Mouse (Mus musculus): ENCODE measurements around the gene Nanp. TPM values are rescaled to one million over a fixed set of nuclear protein-coding genes. Genes with fewer than 3 reads are reported as not detected.

The Nanp gene
- total and polyA plus RNA-seq, 3 experiments, result 15.6 to 33.0 (median 30.8) TPM

GRCm38 (mm10) chr2:151056637-151057036, 17.4 kb upstream of the Nanp start:
- Histone ChIP-seq H3K4me1 (ENCODE audit: control insufficient read depth in 1 of 2, insufficient read depth in 2 of 2) (no peaks in the 10 kb centered on the region), H3K27me3 (replicated peaks) (peaks cover 48% of the 10 kb centered on the region), H3K36me3 (replicated peaks in 1 of 2; ENCODE audit: control insufficient read depth in 1 of 2, insufficient read depth in 1 of 2, low read length in 1 of 2) (no peaks in the 10 kb centered on the region), H3K9ac (ENCODE audit: insufficient read depth, low read depth) (no peak overlapping the region), H3K4me2 (ENCODE audit: insufficient read depth, low read depth, poor library complexity, severe bottlenecking) (no peak overlapping the region), H3K79me2 (replicated peaks; ENCODE audit: control insufficient read depth, extremely low read depth, insufficient read depth, poor library complexity, severe bottlenecking) (no peaks in the 10 kb centered on the region), H3K27ac (ENCODE audit: insufficient read depth, low read depth) (no peak overlapping the region), H3K9me3 (replicated peaks; ENCODE audit: low read length) (no peaks in the 10 kb centered on the region), H3K4me3 (replicated peaks in 1 of 3; ENCODE audit: low read depth in 2 of 3, low read length in 2 of 3, poor library complexity in 1 of 3) (no peak overlapping the region)
- in situ Hi-C loops (cut with MboI; ENCODE audit: low pct_ligation_motif_present, low pct_unique_long_range_greater_than_20kb, low sequenced_read_pairs) (no loop called here), dilution Hi-C loops (cut with MboI; ENCODE audit: extremely low pct_ligation_motif_present, extremely low pct_unique_long_range_greater_than_20kb, low sequenced_read_pairs) (no loop called here)
- TF ChIP-seq GABPA (IDR thresholded peaks at IDR 0.05; ENCODE audit: insufficient replicate concordance, low read depth, low read length) (no peak), CTCF (conservative IDR thresholded peaks at IDR 0.05 in 1 of 2, IDR thresholded peaks at IDR 0.05 in 1 of 2; ENCODE audit: low read depth in 2 of 2, low read length in 2 of 2) (no peak), MYC (IDR thresholded peaks at IDR 0.05; ENCODE audit: low read depth, low read length) (no peak), POLR2AphosphoS2 (IDR thresholded peaks at IDR 0.05; ENCODE audit: low read depth, low read length) (no peak), IRF4 (IDR thresholded peaks at IDR 0.05; ENCODE audit: low read depth, low read length) (no peak), ELF1 (IDR thresholded peaks at IDR 0.05; ENCODE audit: low read depth, low read length) (no peak), MAFK (IDR thresholded peaks at IDR 0.05; ENCODE audit: insufficient replicate concordance, low read length) (no peak)
- DNase-seq (ENCODE audit: extremely low read depth), result no peak

GRCm38 (mm10) chr2:151040411-151040810, 1.2 kb upstream of the Nanp start:
- H3K4me1 ChIP-seq (ENCODE audit: control insufficient read depth in 1 of 2, insufficient read depth in 2 of 2), result peaks cover 5 to 20% of the 10 kb centered on the region in 2 experiments; a peak in 2 of 4 replicates
- H3K27ac ChIP-seq (ENCODE audit: insufficient read depth, low read depth), result no peak overlapping the region
- no peak overlapping the region for H3K9ac ChIP-seq (ENCODE audit: insufficient read depth, low read depth)
- H3K27me3 ChIP-seq (replicated peaks), result peaks cover 3% of the 10 kb centered on the region
- in situ Hi-C loops (cut with MboI; ENCODE audit: low pct_ligation_motif_present, low pct_unique_long_range_greater_than_20kb, low sequenced_read_pairs), result no loop called here
- no peaks in the 10 kb centered on the region for H3K9me3 ChIP-seq (replicated peaks; ENCODE audit: low read length)
- H3K79me2 ChIP-seq (replicated peaks; ENCODE audit: control insufficient read depth, extremely low read depth, insufficient read depth, poor library complexity, severe bottlenecking), result peaks cover 21% of the 10 kb centered on the region
- H3K4me3 ChIP-seq (replicated peaks in 1 of 3; ENCODE audit: low read depth in 2 of 3, low read length in 2 of 3, poor library complexity in 1 of 3), result no peak overlapping the region
- peaks cover 0 to 2% of the 10 kb centered on the region in 2 experiments for H3K36me3 ChIP-seq (replicated peaks in 1 of 2; ENCODE audit: control insufficient read depth in 1 of 2, insufficient read depth in 1 of 2, low read length in 1 of 2)
- 0 out of 2 replicates have a peak overlapping the region, but pooled peaks have one; percentile 1 for H3K4me2 ChIP-seq (ENCODE audit: insufficient read depth, low read depth, poor library complexity, severe bottlenecking)
- DNase-seq (ENCODE audit: extremely low read depth), result no peak
- no peak for TF ChIP-seq NELFE (IDR thresholded peaks at IDR 0.05; ENCODE audit: low read depth, low read length)
- TF ChIP-seq JUN (IDR thresholded peaks at IDR 0.05; ENCODE audit: insufficient read depth, low read depth, low read length), result no peak
- TF ChIP-seq USF2 (conservative IDR thresholded peaks at IDR 0.05; ENCODE audit: low read depth, low read length), result no peak
- TF ChIP-seq E2F4 (IDR thresholded peaks at IDR 0.05; ENCODE audit: insufficient replicate concordance, low read depth, low read length), result no peak
- no peak for TF ChIP-seq USF1 (IDR thresholded peaks at IDR 0.05; ENCODE audit: low read depth, low read length)
- no peak for TF ChIP-seq TBP (conservative IDR thresholded peaks at IDR 0.05; ENCODE audit: low read depth, low read length)
- no peak for TF ChIP-seq MYC (IDR thresholded peaks at IDR 0.05; ENCODE audit: low read depth, low read length)
- no peak for TF ChIP-seq ZMIZ1 (IDR thresholded peaks at IDR 0.05; ENCODE audit: low read depth, low read length)
- TF ChIP-seq UBTF (IDR thresholded peaks at IDR 0.05; ENCODE audit: low read depth, low read length), result no peak
- no peak for TF ChIP-seq POLR2A (IDR thresholded peaks at IDR 0.05; ENCODE audit: low read depth, low read length)
- no peak for TF ChIP-seq HCFC1 (IDR thresholded peaks at IDR 0.05; ENCODE audit: low read depth, low read length)
- no peak for TF ChIP-seq GABPA (IDR thresholded peaks at IDR 0.05; ENCODE audit: insufficient replicate concordance, low read depth, low read length)
- TF ChIP-seq JUND (conservative IDR thresholded peaks at IDR 0.05; ENCODE audit: low read depth, low read length), result no peak
- no peak for TF ChIP-seq POLR2AphosphoS2 (IDR thresholded peaks at IDR 0.05; ENCODE audit: low read depth, low read length)
- TF ChIP-seq TCF12 (IDR thresholded peaks at IDR 0.05; ENCODE audit: low read depth, low read length), result no peak
- dilution Hi-C loops (cut with MboI; ENCODE audit: extremely low pct_ligation_motif_present, extremely low pct_unique_long_range_greater_than_20kb, low sequenced_read_pairs), result no loop called here

All from CH12.LX (cell line).